Mouse (Mus musculus) thymus, adult 2 months (tissue): ENCODE measurements around the gene Tifa.

Experiments
- CTCF ChIP-seq: fragments of 200-500 bp; IDR thresholded peaks from 2 replicates; pipeline ENCODE4 v1.5.1; 2012; ENCODE audit warnings: mild to moderate bottlenecking, control low read depth, low read length, moderate library complexity, borderline replicate concordance; ENCODE audit not compliant: control insufficient read depth, poor library complexity, insufficient read depth; ENCODE audit errors: extremely low read depth
- POLR2A ChIP-seq: fragments of 200-500 bp; IDR thresholded peaks from 2 replicates; pipeline ENCODE4 v1.6.1; 2012; ENCODE audit warnings: mild to moderate bottlenecking, low read length, control low read depth, moderate library complexity; ENCODE audit not compliant: control insufficient read depth, poor library complexity, insufficient read depth; ENCODE audit errors: extremely low read depth

GRCm38 (mm10) chr3:127823886-127824863 is 34.6 kb downstream of the Tifa start:
- TF ChIP-seq CTCF (no peak), POLR2A (no peak)
